Mouse (Mus musculus) heart, adult 9 months (tissue): ENCODE measurements at regions not wholly inside any gene's neighbourhood (a gene's known extent, or its start where the extent isn't known, plus 50 kb on each side); places are given as distances from the start of the nearest gene placed in this dataset.

Experiments used
- DNase-seq, 2 experiments: peaks; one replicate each; pipeline ENCODE4 v3.0.0; 2022; ENCODE audit warnings: low spot score in 2 of 2

GRCm38 (mm10) chr10:38269136-38269535 is 552.4 kb downstream of the Rfpl4b start:
- peak in 1 of 2 experiments; percentile 10 for DNase-seq

DNA sequence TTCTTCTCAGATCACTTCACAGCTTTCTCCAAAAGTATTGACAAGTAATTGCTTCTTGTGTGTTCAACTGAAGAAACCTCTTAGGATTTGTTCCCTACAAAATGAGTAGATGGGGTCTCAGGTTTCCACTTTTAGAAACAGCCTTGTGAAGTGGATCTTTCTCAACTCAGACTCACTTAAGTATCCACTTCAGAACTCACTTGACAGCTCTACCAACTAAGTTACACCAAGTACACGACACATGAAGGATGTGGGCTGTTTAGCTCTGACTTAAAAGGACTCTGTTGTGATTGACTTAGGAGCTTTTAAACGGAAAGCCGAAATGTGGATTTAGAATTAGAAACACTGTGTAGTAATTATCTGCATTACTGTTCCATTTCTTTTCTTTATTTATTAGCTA is 556.0 kb downstream of the Rfpl4b start:
- DNase-seq: no peak

DNA sequence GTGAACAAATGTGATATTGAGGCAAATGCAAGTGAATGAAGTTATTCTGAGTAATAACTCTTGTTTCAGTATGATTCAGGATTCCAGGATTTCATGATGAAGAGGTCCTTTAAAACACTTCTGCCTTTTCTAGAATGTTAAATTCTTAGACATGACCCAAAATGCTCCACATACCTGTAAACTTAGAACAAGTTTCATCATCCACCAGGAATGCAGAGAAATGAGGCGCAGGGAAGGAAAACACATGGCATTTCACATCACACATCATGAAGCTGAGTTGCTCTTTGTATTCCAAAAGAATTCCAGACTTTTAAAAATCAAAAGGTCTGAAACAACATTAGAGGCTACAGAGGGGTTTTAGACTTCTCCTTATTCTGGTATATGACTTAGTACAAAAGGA is 574.8 kb downstream of the Rfpl4b start:
- DNase-seq: no peak
